Mouse (Mus musculus) intestine, embryonic 14.5 days (tissue): ENCODE results near the gene Prdm16. TPM values are rescaled to one million over a fixed set of nuclear protein-coding genes. Genes with fewer than 3 reads are reported as not detected.

Experiments
- ATAC-seq: fragments of 200-750 bp; cut with Nextera tagmentation; replicated peaks from 2 replicates; pipeline ENCODE4 v1.8.0; 2017; ENCODE audit warnings: low read depth, moderate number of reproducible peaks, moderate TSS enrichment, moderate library complexity; ENCODE audit not compliant: low FRiP score, low TSS enrichment
- DNase-seq: peaks from one replicate; pipeline ENCODE4 v3.0.0-alpha.2; 2018; ENCODE audit warnings: low spot score
- H3K27ac ChIP-seq: fragments of 300-500 bp; sonication (generic); 2 replicates; pipeline ENCODE4 v1.5.1; 2014; ENCODE audit warnings: low read depth, mild to moderate bottlenecking, control low read depth
- H3K27me3 ChIP-seq: fragments of 300-500 bp; sonication (generic); replicated peaks from 2 replicates; pipeline ENCODE4 v1.6.1; 2014; ENCODE audit warnings: low read length, control low read depth; ENCODE audit not compliant: control insufficient read depth, insufficient read depth
- H3K36me3 ChIP-seq: fragments of 300-500 bp; sonication (generic); 2 replicates; pipeline ENCODE4 v1.6.1; 2014; ENCODE audit warnings: low read length, control low read depth; ENCODE audit not compliant: control insufficient read depth, insufficient read depth
- H3K4me1 ChIP-seq: fragments of 300-500 bp; sonication (generic); replicated peaks from 2 replicates; pipeline ENCODE4 v1.6.1; 2014; ENCODE audit warnings: low read length, control low read depth, mixed read lengths; ENCODE audit not compliant: control insufficient read depth, insufficient read depth
- H3K4me2 ChIP-seq: fragments of 300-500 bp; sonication (generic); 2 replicates; pipeline ENCODE4 v1.6.1; 2014; ENCODE audit warnings: low read length
- H3K4me3 ChIP-seq: fragments of 300-500 bp; sonication (generic); 2 replicates; pipeline ENCODE4 v1.5.1; 2014; ENCODE audit warnings: low read depth, low read length, control low read depth, mixed read lengths
- H3K9ac ChIP-seq: fragments of 300-500 bp; sonication (generic); 2 replicates; pipeline ENCODE4 v1.6.1; 2014; ENCODE audit warnings: mild to moderate bottlenecking, low read length
- H3K9me3 ChIP-seq: fragments of 300-500 bp; sonication (generic); 2 replicates; pipeline ENCODE4 v1.6.1; 2016; ENCODE audit warnings: low read length, control low read depth; ENCODE audit not compliant: control insufficient read depth
- WGBS: fragments of 180-500 bp; shearing (Covaris S2); extraction: QIAGEN DNeasy Blood & Tissue Kit; methylation state at CpG from one replicate; pipeline ENCODE4 v1.1.7; 2014; 5-methylcytosine and 5-hydroxymethylcytosine counted together
- polyA plus RNA-seq: library from polyadenylated mRNA; unstranded; fragments of >200 nt; fragmentation: Nextera tagmentation; extraction: Ambion mirVana; gene quantifications from 2 replicates; pipeline ENCODE4 v1.2.1, GENCODE M21; 2014

Gene Prdm16
- polyA plus RNA-seq, 1 experiment from 2014 or later, result 19.7 TPM

- Histone ChIP-seq H3K27ac (no peak overlapping the region), H3K9me3 (no peaks in the 10 kb centered on the region), H3K9ac (no peak overlapping the region), H3K4me2 (no peak overlapping the region), H3K36me3 (no peaks in the 10 kb centered on the region), H3K4me1 (peaks cover 14% of the 10 kb centered on the region), H3K4me3 (no peak overlapping the region), H3K27me3 (no peaks in the 10 kb centered on the region)
- DNase-seq (no peak), ATAC-seq (peak; percentile 57)
- 24% methylated on average over 18 of the region's 18 CpGs for WGBS
Observed at GRCm38 (mm10) chr4:154393196-154394122, 243.2 kb downstream of the Prdm16 start.

GRCm38 (mm10) chr4:154392641-154393040 lies 244.0 kb downstream of the Prdm16 start:
- no peaks in the 10 kb centered on the region for H3K27me3 ChIP-seq
- no peak overlapping the region for H3K4me2 ChIP-seq
- no peak for ATAC-seq
- H3K4me1 ChIP-seq, result peaks cover 14% of the 10 kb centered on the region
- no peak for DNase-seq
- no peak overlapping the region for H3K9ac ChIP-seq
- H3K27ac ChIP-seq, result no peak overlapping the region
- no peak overlapping the region for H3K4me3 ChIP-seq
- H3K9me3 ChIP-seq, result no peaks in the 10 kb centered on the region
- 77% methylated on average over 1 of the region's 1 CpGs for WGBS
- no peaks in the 10 kb centered on the region for H3K36me3 ChIP-seq

GRCm38 (mm10) chr4:154390333-154391080 lies 246.2 kb downstream of the Prdm16 start:
- no peak for DNase-seq
- peak overlapping the region; percentile 70; the same call in 1 of the 2 replicates for H3K27ac ChIP-seq

GRCm38 (mm10) chr4:154389641-154390040 lies 247.0 kb downstream of the Prdm16 start:
- Histone ChIP-seq H3K4me3 (no peak overlapping the region), H3K27ac (no peak overlapping the region), H3K4me1 (peaks cover 14% of the 10 kb centered on the region), H3K27me3 (no peaks in the 10 kb centered on the region), H3K36me3 (no peaks in the 10 kb centered on the region), H3K4me2 (no peak overlapping the region), H3K9me3 (no peaks in the 10 kb centered on the region), H3K9ac (no peak overlapping the region)
- DNase-seq (no peak), ATAC-seq (no peak)
- 80% methylated on average over 2 of the region's 2 CpGs for WGBS

More at GRCm38 (mm10) chr4:154390333-154391080, 246.2 kb downstream of the Prdm16 start:
- ATAC-seq, result no peak
- Histone ChIP-seq H3K9me3 (no peaks in the 10 kb centered on the region), H3K4me1 (peaks cover 14% of the 10 kb centered on the region), H3K4me2 (peak overlapping the region; percentile 1; the same call in 1 of the 2 replicates), H3K27me3 (no peaks in the 10 kb centered on the region), H3K9ac (peak overlapping the region; percentile 16; the same call in 1 of the 2 replicates), H3K36me3 (no peaks in the 10 kb centered on the region), H3K4me3 (no peak overlapping the region)
- 18% methylated on average over 20 of the region's 20 CpGs for WGBS

- no peaks in the 10 kb centered on the region for H3K36me3 ChIP-seq
- H3K9ac ChIP-seq, result no peak overlapping the region
- H3K27ac ChIP-seq, result no peak overlapping the region
- H3K4me3 ChIP-seq, result no peak overlapping the region
- WGBS, result 27% methylated on average over 8 of the region's 8 CpGs
- no peaks in the 10 kb centered on the region for H3K9me3 ChIP-seq
- H3K27me3 ChIP-seq, result no peaks in the 10 kb centered on the region
- no peak for DNase-seq
- no peak overlapping the region for H3K4me2 ChIP-seq
- no peak for ATAC-seq
- peaks cover 14% of the 10 kb centered on the region for H3K4me1 ChIP-seq
Observed at GRCm38 (mm10) chr4:154386810-154387209, 249.9 kb downstream of the Prdm16 start.

- H3K4me2 ChIP-seq, result no peak overlapping the region
- H3K4me1 ChIP-seq, result peaks cover 13% of the 10 kb centered on the region
- H3K9me3 ChIP-seq, result no peaks in the 10 kb centered on the region
- no peaks in the 10 kb centered on the region for H3K27me3 ChIP-seq
- H3K9ac ChIP-seq, result no peak overlapping the region
- DNase-seq (no peak), ATAC-seq (no peak)
- 66% methylated on average over 2 of the region's 2 CpGs for WGBS
- H3K27ac ChIP-seq, result no peak overlapping the region
- H3K4me3 ChIP-seq, result no peak overlapping the region
- H3K36me3 ChIP-seq, result no peaks in the 10 kb centered on the region
Observed at GRCm38 (mm10) chr4:154385918-154386317, 250.8 kb downstream of the Prdm16 start.

GRCm38 (mm10) chr4:154385208-154385607 lies 251.5 kb downstream of the Prdm16 start:
- no peak for DNase-seq
- no peaks in the 10 kb centered on the region for H3K27me3 ChIP-seq
- no peak overlapping the region for H3K27ac ChIP-seq
- H3K4me3 ChIP-seq, result no peak overlapping the region
- 68% methylated on average over 8 of the region's 8 CpGs for WGBS
- no peaks in the 10 kb centered on the region for H3K36me3 ChIP-seq
- peaks cover 6% of the 10 kb centered on the region for H3K4me1 ChIP-seq
- H3K9ac ChIP-seq, result no peak overlapping the region
- H3K9me3 ChIP-seq, result no peaks in the 10 kb centered on the region
- no peak overlapping the region for H3K4me2 ChIP-seq
- no peak for ATAC-seq

- no peak for ATAC-seq
- DNase-seq, result no peak
Observed at GRCm38 (mm10) chr4:154378876-154379275, 257.8 kb downstream of the Prdm16 start.

More at GRCm38 (mm10) chr4:154378876-154379275, 257.8 kb downstream of the Prdm16 start:
- WGBS, result 88% methylated on average over 2 of the region's 2 CpGs
- H3K9me3 ChIP-seq, result no peaks in the 10 kb centered on the region
- H3K27ac ChIP-seq, result no peak overlapping the region
- H3K4me3 ChIP-seq, result no peak overlapping the region
- H3K4me1 ChIP-seq, result no peaks in the 10 kb centered on the region
- no peak overlapping the region for H3K4me2 ChIP-seq
- H3K36me3 ChIP-seq, result no peaks in the 10 kb centered on the region
- no peak overlapping the region for H3K9ac ChIP-seq
- H3K27me3 ChIP-seq, result no peaks in the 10 kb centered on the region
